Mouse (Mus musculus) forebrain, embryonic 14.5 days (tissue): ENCODE measurements at regions not wholly inside any gene's neighbourhood (a gene's known extent, or its start where the extent isn't known, plus 50 kb on each side); places are given as distances from the start of the nearest gene placed in this dataset.
A peak's percentile ranks its signal among the peaks of the same experiment; 100 is the strongest.

Experiments
- ATAC-seq: fragments of 200-750 bp; cut with Nextera tagmentation; 2 replicates; pipeline ENCODE4 v1.8.0; 2017; ENCODE audit warnings: mild to moderate bottlenecking, moderate library complexity
- DNase-seq: peaks from one replicate; pipeline ENCODE4 v3.0.0-alpha.2; 2015; ENCODE audit warnings: low spot score
- H3K27ac ChIP-seq: fragments of 300-500 bp; sonication (generic); 2 replicates; pipeline ENCODE4 v1.5.1; 2014; ENCODE audit warnings: low read depth, mild to moderate bottlenecking, control low read depth, low read length, moderate library complexity
- H3K27me3 ChIP-seq: fragments of 300-500 bp; sonication (generic); replicated peaks from 2 replicates; pipeline ENCODE4 v1.6.1; 2014; ENCODE audit warnings: low read length, control low read depth, mixed read lengths; ENCODE audit not compliant: control insufficient read depth, insufficient read depth
- H3K36me3 ChIP-seq: fragments of 300-500 bp; sonication (generic); 2 replicates; pipeline ENCODE4 v1.6.1; 2014; ENCODE audit warnings: low read length, control low read depth; ENCODE audit not compliant: control insufficient read depth, insufficient read depth
- H3K4me1 ChIP-seq: fragments of 300-500 bp; sonication (generic); 2 replicates; pipeline ENCODE4 v1.6.1; 2014; ENCODE audit warnings: antibody characterized with exemption, low read length, control low read depth; ENCODE audit not compliant: control insufficient read depth, insufficient read depth
- H3K4me2 ChIP-seq: fragments of 300-500 bp; sonication (generic); 2 replicates; pipeline ENCODE4 v1.6.1; 2014; ENCODE audit warnings: mild to moderate bottlenecking, control low read depth, low read length
- H3K4me3 ChIP-seq: fragments of 300-500 bp; sonication (generic); 2 replicates; pipeline ENCODE4 v1.5.1; 2014; ENCODE audit warnings: low read depth, low read length, control low read depth
- H3K9ac ChIP-seq: fragments of 300-500 bp; sonication (generic); 2 replicates; pipeline ENCODE4 v1.6.1; 2014; ENCODE audit warnings: mild to moderate bottlenecking, low read length, control low read depth, moderate library complexity
- H3K9me3 ChIP-seq: fragments of 300-500 bp; sonication (generic); replicated peaks from 2 replicates; pipeline ENCODE4 v1.6.1; 2016; ENCODE audit warnings: low read length, control low read depth, mixed read lengths; ENCODE audit not compliant: control insufficient read depth
- WGBS: fragments of 180-500 bp; shearing (Covaris S2); extraction: QIAGEN DNeasy Blood & Tissue Kit; methylation state at CpG from one replicate; pipeline ENCODE4 v1.1.7; 2014; 5-methylcytosine and 5-hydroxymethylcytosine counted together

DNA sequence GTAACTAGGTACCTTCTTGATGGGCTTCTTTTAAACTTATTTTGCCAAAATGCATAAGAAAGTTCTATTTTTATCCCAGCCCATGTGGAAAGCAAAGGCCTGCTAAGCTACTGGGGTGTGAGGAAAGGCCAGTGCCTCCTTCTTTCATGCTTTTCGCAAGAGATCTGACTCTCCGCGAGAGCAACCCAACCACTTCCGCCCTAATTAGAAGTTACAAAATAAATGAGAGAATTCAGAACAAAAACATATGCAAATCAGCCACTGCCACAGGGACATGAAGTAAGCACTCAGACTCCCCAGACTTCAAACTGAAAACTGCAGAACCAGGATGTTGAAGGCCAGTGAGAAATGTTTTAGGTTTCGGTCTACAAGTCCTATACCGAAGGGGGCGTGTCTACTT lies 91.4 kb downstream of the Edn1 start:
- Histone ChIP-seq H3K4me2 (no peak overlapping the region), H3K27ac (no peak overlapping the region), H3K9me3 (no peaks in the 10 kb centered on the region), H3K36me3 (no peaks in the 10 kb centered on the region), H3K9ac (no peak overlapping the region), H3K4me1 (no peaks in the 10 kb centered on the region), H3K4me3 (no peak overlapping the region), H3K27me3 (no peaks in the 10 kb centered on the region)
- ATAC-seq (no peak), DNase-seq (peak; percentile 8)
- 70% methylated on average over 7 of the region's 7 CpGs for WGBS

DNA sequence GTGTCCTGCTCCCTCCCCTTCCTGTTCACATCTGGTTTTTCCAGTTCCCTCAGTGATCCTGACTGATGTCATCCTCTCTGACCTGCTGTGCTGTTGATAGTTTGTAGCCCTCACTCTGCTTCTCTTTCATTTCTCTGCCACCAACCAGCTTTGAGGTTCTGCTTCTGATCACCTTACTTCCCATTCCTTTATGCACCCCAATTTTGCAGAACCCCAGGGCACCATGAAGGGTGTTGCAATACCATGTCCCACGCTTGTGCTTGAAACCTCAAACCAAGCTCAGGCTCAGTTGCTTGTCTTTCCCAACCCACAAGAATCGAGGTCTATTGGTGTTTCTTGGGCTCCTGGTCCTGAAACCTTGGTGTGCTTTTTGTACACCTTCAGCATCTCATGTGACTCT lies 93.3 kb downstream of the Edn1 start:
- Histone ChIP-seq H3K27me3 (no peaks in the 10 kb centered on the region), H3K9me3 (no peaks in the 10 kb centered on the region), H3K36me3 (no peaks in the 10 kb centered on the region), H3K4me3 (no peak overlapping the region), H3K27ac (no peak overlapping the region), H3K4me1 (no peaks in the 10 kb centered on the region), H3K9ac (no peak overlapping the region), H3K4me2 (no peak overlapping the region)
- WGBS = 72% methylated on average over 2 of the region's 2 CpGs
- ATAC-seq (no peak), DNase-seq (no peak)

DNA sequence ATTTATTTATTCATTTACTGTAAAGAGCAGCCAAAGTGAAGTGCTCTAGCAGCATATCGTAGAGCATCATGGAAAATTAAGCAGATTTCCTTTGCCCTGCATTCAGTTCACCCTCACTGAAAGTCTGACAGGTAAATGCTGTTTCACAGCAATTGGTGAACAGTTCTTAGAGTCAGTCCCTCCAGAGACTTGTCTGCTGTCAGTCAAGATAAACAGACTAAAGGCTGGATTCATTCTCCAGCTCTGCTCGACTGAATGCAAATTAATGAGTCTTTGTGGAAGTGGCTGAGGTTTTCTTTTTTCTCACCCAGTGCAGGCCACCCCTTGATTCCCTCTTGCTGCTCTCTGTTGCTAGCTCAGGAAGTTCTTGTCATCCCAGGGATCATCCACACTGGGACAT lies 100.2 kb downstream of the Edn1 start:
- Histone ChIP-seq H3K27ac (no peak overlapping the region), H3K4me1 (peaks cover 3% of the 10 kb centered on the region; the same call in 1 of the 2 replicates), H3K4me2 (no peak overlapping the region), H3K4me3 (no peak overlapping the region), H3K9me3 (no peaks in the 10 kb centered on the region), H3K9ac (no peak overlapping the region), H3K27me3 (no peaks in the 10 kb centered on the region), H3K36me3 (no peaks in the 10 kb centered on the region)
- peak; percentile 47 for DNase-seq
- ATAC-seq = 0 out of 2 replicates have a peak, but pooled peaks have one; percentile 12
- 9% methylated on average over 2 of the region's 2 CpGs for WGBS

DNA sequence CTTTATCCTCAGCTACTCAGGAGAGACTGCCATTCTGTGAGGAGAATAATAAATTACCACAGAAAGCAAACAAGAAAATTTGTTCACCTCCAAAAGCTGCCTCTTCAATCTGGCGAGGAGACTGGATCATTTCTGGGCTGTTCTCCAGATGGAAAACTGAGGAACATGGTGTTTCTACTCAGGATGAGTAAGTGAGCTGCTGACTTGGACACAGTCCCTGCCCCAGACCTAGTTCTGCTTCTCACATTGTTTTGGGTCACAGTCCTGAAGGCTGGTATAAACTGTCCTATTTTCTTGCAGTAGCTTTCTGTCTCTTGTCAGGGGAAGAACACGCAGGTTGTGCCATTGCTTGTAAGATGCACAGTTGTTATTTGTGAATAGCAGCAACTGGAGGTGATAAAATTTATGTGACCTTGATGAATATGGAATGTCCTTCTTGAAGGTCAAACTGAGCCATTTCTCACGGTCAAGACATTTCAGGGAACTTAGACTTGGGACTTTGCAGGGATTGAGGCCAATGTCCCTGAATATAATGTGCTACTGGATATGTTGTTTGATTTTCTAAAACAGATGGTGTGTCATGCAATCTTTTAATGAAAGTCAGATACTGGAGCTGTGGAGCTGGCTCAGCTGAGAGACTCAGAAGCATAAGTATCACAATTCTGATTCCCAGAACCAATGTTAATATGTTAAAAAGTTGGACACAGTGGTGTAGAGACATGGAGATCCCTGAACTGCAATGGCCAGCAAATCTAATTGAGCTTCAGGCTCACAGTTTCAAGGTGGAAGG lies 102.2 kb downstream of the Edn1 start:
- Histone ChIP-seq H3K9me3 (no peaks in the 10 kb centered on the region), H3K36me3 (no peaks in the 10 kb centered on the region), H3K27ac (no peak overlapping the region), H3K4me3 (no peak overlapping the region), H3K4me2 (no peak overlapping the region), H3K4me1 (peaks cover 3% of the 10 kb centered on the region; the same call in 1 of the 2 replicates), H3K27me3 (no peaks in the 10 kb centered on the region), H3K9ac (no peak overlapping the region)
- 87% methylated on average over 3 of the region's 3 CpGs for WGBS
- ATAC-seq (no peak), DNase-seq (no peak)

DNA sequence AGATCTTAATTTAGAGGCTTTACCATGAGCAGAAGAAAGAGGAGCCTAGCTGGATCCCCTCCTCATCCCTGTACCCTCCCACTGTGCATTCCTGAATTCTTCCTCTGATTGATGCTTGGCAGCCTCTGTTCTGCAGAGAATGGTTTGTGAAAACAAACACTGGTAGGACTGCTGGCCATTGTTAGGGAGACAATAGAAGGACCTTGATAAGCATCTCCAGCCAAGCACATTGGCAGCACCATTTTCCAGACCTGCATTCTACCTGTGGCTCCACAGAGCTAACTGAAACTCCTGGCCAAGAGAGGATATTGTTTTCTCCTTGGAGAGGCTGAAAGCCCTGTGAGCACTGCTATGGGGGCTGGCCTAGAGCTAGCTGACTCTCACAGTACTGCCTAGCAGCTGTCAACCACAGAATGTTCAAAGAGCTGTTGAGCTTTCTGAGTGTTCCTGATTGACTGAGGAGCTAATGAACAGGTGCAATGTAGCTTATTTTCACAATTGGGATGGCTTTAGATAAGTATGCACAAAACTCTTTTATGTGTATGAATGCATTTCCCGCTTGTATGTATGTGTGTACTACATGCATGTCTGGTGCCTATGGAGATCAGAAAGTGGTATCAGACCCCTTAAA lies 111.5 kb downstream of the Edn1 start:
- ATAC-seq = no peak

DNA sequence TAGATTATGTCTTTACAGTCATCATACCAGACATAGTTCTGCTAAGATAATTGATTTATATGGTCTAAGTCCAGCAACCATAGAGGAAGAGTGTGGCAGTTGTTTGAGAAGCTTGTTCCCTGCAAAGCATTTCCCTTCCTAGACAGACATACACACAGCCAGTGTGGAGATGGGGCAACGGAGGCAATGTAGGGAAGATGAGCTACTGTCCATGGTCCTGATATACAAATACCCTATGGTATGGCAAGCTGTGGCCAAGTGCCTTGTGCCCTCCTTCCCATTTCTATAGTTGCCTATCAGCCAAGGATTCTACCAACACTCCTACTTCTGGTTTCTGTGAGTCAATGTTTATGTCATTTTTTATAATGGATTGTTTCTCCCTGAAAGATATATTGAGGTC lies 145.6 kb downstream of the Edn1 start:
- Histone ChIP-seq H3K4me2 (no peak overlapping the region), H3K4me1 (no peaks in the 10 kb centered on the region), H3K9ac (no peak overlapping the region), H3K4me3 (no peak overlapping the region), H3K27ac (no peak overlapping the region), H3K27me3 (no peaks in the 10 kb centered on the region), H3K9me3 (no peaks in the 10 kb centered on the region), H3K36me3 (no peaks in the 10 kb centered on the region)
- no peak for DNase-seq
- no peak for ATAC-seq
- 16% methylated on average over 1 of the region's 1 CpGs for WGBS

More for the DNA sequence above, 111.5 kb downstream of the Edn1 start:
- H3K9ac ChIP-seq = no peak overlapping the region
- no peak overlapping the region for H3K4me2 ChIP-seq
- 84% methylated on average over 1 of the region's 1 CpGs for WGBS
- no peak overlapping the region for H3K4me3 ChIP-seq
- no peaks in the 10 kb centered on the region for H3K36me3 ChIP-seq
- no peaks in the 10 kb centered on the region for H3K9me3 ChIP-seq
- H3K27me3 ChIP-seq = no peaks in the 10 kb centered on the region
- H3K27ac ChIP-seq = no peak overlapping the region
- H3K4me1 ChIP-seq = 0 out of 2 replicates have a peak, but pooled peaks cover 3% of the 10 kb centered on the region
- DNase-seq = no peak

DNA sequence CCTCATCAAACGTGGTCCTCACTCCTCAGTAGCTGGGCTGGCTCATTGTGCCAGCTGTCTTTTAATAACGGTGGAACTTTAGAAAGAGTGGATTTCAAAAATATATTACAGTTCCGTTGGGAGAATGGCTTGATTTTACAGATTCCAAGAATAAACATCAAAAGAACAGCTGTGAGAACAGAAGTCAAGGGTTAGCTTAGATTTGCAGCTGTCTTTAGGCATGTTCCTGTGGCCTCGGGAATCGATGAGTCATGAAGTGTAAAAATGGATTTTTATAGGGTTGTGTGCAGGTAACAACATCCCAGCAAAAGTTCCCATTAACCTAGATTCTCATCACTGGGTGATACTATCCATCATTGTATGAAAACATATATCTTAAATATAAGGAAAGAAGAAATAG lies 152.4 kb downstream of the Edn1 start:
- Histone ChIP-seq H3K4me3 (no peak overlapping the region), H3K27ac (no peak overlapping the region), H3K36me3 (no peaks in the 10 kb centered on the region), H3K27me3 (no peaks in the 10 kb centered on the region), H3K4me2 (no peak overlapping the region), H3K9me3 (no peaks in the 10 kb centered on the region), H3K9ac (no peak overlapping the region), H3K4me1 (no peaks in the 10 kb centered on the region)
- ATAC-seq (no peak), DNase-seq (no peak)
- 69% methylated on average over 5 of the region's 5 CpGs for WGBS

DNA sequence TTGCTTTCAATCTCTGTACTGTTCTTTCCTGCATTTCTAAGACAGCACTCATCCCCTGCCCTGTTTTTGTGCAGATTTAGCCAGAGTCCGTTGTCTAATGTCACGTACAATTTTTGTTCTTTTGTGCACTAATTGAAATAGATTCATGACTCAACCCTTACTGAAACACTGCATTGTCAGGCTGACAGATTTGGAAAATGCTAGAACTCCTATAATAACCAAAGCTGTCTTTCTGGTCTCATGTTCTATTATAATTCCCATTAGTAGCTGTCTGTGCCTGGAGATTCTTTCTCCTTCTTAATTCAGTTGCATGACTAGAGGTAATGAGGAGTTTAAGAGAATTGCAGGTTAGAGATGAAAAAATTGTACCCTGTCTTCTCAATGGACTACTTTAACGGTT lies 158.6 kb downstream of the Edn1 start:
- Histone ChIP-seq H3K9me3 (no peaks in the 10 kb centered on the region), H3K36me3 (no peaks in the 10 kb centered on the region), H3K4me3 (no peak overlapping the region), H3K9ac (no peak overlapping the region), H3K4me2 (no peak overlapping the region), H3K4me1 (no peaks in the 10 kb centered on the region), H3K27ac (no peak overlapping the region), H3K27me3 (no peaks in the 10 kb centered on the region)
- 66% methylated on average over 3 of the region's 3 CpGs for WGBS
- DNase-seq (no peak), ATAC-seq (no peak)

DNA sequence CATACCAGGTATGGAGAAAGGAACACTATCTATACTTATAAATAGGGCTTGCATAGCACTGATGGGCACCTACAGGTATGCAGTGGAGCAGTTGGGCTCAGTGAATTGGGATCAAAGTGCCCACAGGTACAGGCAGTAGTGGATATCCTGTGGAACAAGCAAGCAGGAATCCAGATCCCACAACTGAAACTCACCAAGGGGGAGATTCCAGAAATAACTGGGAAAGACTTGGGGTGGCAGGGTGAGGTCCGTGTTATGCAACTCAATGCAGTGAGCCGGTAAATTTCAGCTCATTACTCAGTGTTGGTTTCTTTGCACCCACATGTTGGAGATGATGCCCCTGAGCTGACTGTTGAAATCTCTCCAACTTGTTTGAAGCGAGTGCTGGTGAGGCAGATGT lies 177.5 kb downstream of the Edn1 start:
- no peak overlapping the region for H3K27ac ChIP-seq
- no peak overlapping the region for H3K4me3 ChIP-seq
- H3K9me3 ChIP-seq = no peaks in the 10 kb centered on the region
- H3K4me1 ChIP-seq = no peaks in the 10 kb centered on the region
- ATAC-seq (no peak), DNase-seq (no peak)
- WGBS = 92% methylated on average over 3 of the region's 3 CpGs
- H3K9ac ChIP-seq = no peak overlapping the region
- no peak overlapping the region for H3K4me2 ChIP-seq
- H3K36me3 ChIP-seq = no peaks in the 10 kb centered on the region
- H3K27me3 ChIP-seq = no peaks in the 10 kb centered on the region
